Mouse (Mus musculus) myocyte (in vitro differentiated cells): ENCODE measurements around the gene Adipoq. TPM values are rescaled to one million over a fixed set of nuclear protein-coding genes. Genes with fewer than 3 reads are reported as not detected.
A peak's percentile ranks its signal among the peaks of the same experiment; 100 is the strongest.

Experiments used
- H3K27me3 ChIP-seq: one replicate; pipeline ENCODE4 v1.6.1; 2011; ENCODE audit not compliant: control insufficient read depth, insufficient read depth, insufficient read length
- H3K36me3 ChIP-seq: one replicate; pipeline ENCODE4 v1.6.1; 2011; ENCODE audit not compliant: control insufficient read depth, insufficient read depth
- H3K4me2 ChIP-seq: one replicate; pipeline ENCODE4 v1.6.1; 2011; ENCODE audit warnings: low read depth, control low read depth
- H3K4me3 ChIP-seq: one replicate; pipeline ENCODE4 v1.5.1; 2011; ENCODE audit warnings: mild to moderate bottlenecking, control low read depth, moderate library complexity
- H3K79me2 ChIP-seq: one replicate; pipeline ENCODE4 v1.6.1; 2011; ENCODE audit not compliant: control insufficient read depth, insufficient read depth
- H3ac ChIP-seq: one replicate; pipeline ENCODE4 v1.6.1; 2011; ENCODE audit not compliant: control insufficient read depth, insufficient read length
- CEBPB ChIP-seq: IDR thresholded peaks from 2 replicates; pipeline ENCODE4 v1.6.1; 2011; ENCODE audit warnings: mild to moderate bottlenecking, moderate library complexity; ENCODE audit not compliant: poor library complexity, insufficient read depth, severe bottlenecking
- E2F4 ChIP-seq: IDR thresholded peaks from one replicate; pipeline ENCODE4 v1.6.1; 2011; ENCODE audit warnings: mild to moderate bottlenecking, control low read depth, moderate library complexity; ENCODE audit not compliant: insufficient read depth
- MAX ChIP-seq: IDR thresholded peaks from one replicate; pipeline ENCODE4 v1.6.1; 2011; ENCODE audit warnings: low read depth, mild to moderate bottlenecking, control low read depth
- MYOD1 ChIP-seq, 3 experiments: IDR thresholded peaks; one replicate each; pipeline ENCODE4 v1.6.1; 2011; ENCODE audit warnings: control low read depth in 2 of 3, low read depth in 2 of 3, mild to moderate bottlenecking in 2 of 3, moderate library complexity in 1 of 3; ENCODE audit not compliant: insufficient read length in 2 of 3, control insufficient read depth in 1 of 3
- MYOG ChIP-seq, 3 experiments: IDR thresholded peaks; one replicate each; pipeline ENCODE4 v1.6.1; 2011; ENCODE audit warnings: control low read depth in 2 of 3, low read depth in 2 of 3, mild to moderate bottlenecking in 2 of 3; ENCODE audit not compliant: insufficient read length in 2 of 3, control insufficient read depth in 1 of 3, insufficient read depth in 1 of 3
- POLR2A ChIP-seq: IDR thresholded peaks from one replicate; pipeline ENCODE4 v1.6.1; 2011; ENCODE audit warnings: low read depth, mild to moderate bottlenecking, control low read depth, moderate library complexity; ENCODE audit not compliant: insufficient read length
- POLR2AphosphoS2 ChIP-seq: IDR thresholded peaks from one replicate; pipeline ENCODE4 v1.6.1; 2011; ENCODE audit warnings: low read depth, control low read depth; ENCODE audit not compliant: insufficient read length
- REST ChIP-seq: IDR thresholded peaks from one replicate; pipeline ENCODE4 v1.6.1; 2011; ENCODE audit warnings: mild to moderate bottlenecking, control low read depth, moderate library complexity; ENCODE audit not compliant: insufficient read depth, insufficient read length
- SRF ChIP-seq: IDR thresholded peaks from one replicate; pipeline ENCODE4 v1.6.1; 2011; ENCODE audit warnings: low read depth; ENCODE audit not compliant: control insufficient read depth, insufficient read length
- TCF12 ChIP-seq: IDR thresholded peaks from one replicate; pipeline ENCODE4 v1.6.1; 2011; ENCODE audit warnings: mild to moderate bottlenecking, control low read depth; ENCODE audit not compliant: poor library complexity, insufficient read depth, severe bottlenecking
- TCF3 ChIP-seq: IDR thresholded peaks from one replicate; pipeline ENCODE4 v1.6.1; 2011; ENCODE audit warnings: low read depth, control low read depth; ENCODE audit not compliant: insufficient read length
- USF1 ChIP-seq: IDR thresholded peaks from one replicate; pipeline ENCODE4 v1.6.1; 2011; ENCODE audit warnings: low read depth, mild to moderate bottlenecking, control low read depth, moderate library complexity
- polyA plus RNA-seq: library from polyadenylated mRNA; unstranded; fragments of >200 nt; fragmentation: generic; extraction: Trizol; gene quantifications from one replicate; pipeline ENCODE4 v1.2.1, GENCODE M21; 2012; ENCODE audit warnings: missing spikeins

Adipoq gene
- polyA plus RNA-seq, 1 experiment = not detected

GRCm38 (mm10) chr16:23158957-23159356 is 12.6 kb downstream of the Adipoq start:
- H3K4me2 ChIP-seq = no peak overlapping the region
- no peak overlapping the region for H3K4me3 ChIP-seq
- peaks cover 5% of the 10 kb centered on the region for H3K27me3 ChIP-seq
- H3K36me3 ChIP-seq = no peaks in the 10 kb centered on the region
- TF ChIP-seq MYOD1 (IDR thresholded peaks at IDR 0.05; ENCODE audit: control insufficient read depth in 1 of 3, insufficient read length in 2 of 3, low read depth in 2 of 3) (no peak), E2F4 (no peak), CEBPB (no peak), TCF3 (no peak), MYOG (IDR thresholded peaks at IDR 0.05; ENCODE audit: control insufficient read depth in 1 of 3, insufficient read depth in 1 of 3, insufficient read length in 2 of 3, low read depth in 2 of 3) (no peak), USF1 (no peak), REST (no peak), SRF (no peak), MAX (no peak)
- H3ac ChIP-seq = no peak overlapping the region
- H3K79me2 ChIP-seq = no peaks in the 10 kb centered on the region

GRCm38 (mm10) chr16:23159749-23160148 is 13.4 kb downstream of the Adipoq start:
- no peaks in the 10 kb centered on the region for H3K79me2 ChIP-seq
- peaks cover 5% of the 10 kb centered on the region for H3K27me3 ChIP-seq
- TF ChIP-seq POLR2AphosphoS2 = no peak
- no peak for TF ChIP-seq USF1
- no peak for TF ChIP-seq TCF12
- TF ChIP-seq CEBPB = no peak
- no peak for TF ChIP-seq TCF3
- TF ChIP-seq SRF = no peak
- TF ChIP-seq E2F4 = no peak
- TF ChIP-seq POLR2A = no peak
- no peak for TF ChIP-seq MYOD1 (IDR thresholded peaks at IDR 0.05; ENCODE audit: control insufficient read depth in 1 of 3, insufficient read length in 2 of 3, low read depth in 2 of 3)
- TF ChIP-seq MAX = no peak
- no peak for TF ChIP-seq MYOG (IDR thresholded peaks at IDR 0.05; ENCODE audit: control insufficient read depth in 1 of 3, insufficient read depth in 1 of 3, insufficient read length in 2 of 3, low read depth in 2 of 3)
- TF ChIP-seq REST = no peak
- no peak overlapping the region for H3K4me3 ChIP-seq
- no peaks in the 10 kb centered on the region for H3K36me3 ChIP-seq
- no peak overlapping the region for H3K4me2 ChIP-seq
- no peak overlapping the region for H3ac ChIP-seq

DNA sequence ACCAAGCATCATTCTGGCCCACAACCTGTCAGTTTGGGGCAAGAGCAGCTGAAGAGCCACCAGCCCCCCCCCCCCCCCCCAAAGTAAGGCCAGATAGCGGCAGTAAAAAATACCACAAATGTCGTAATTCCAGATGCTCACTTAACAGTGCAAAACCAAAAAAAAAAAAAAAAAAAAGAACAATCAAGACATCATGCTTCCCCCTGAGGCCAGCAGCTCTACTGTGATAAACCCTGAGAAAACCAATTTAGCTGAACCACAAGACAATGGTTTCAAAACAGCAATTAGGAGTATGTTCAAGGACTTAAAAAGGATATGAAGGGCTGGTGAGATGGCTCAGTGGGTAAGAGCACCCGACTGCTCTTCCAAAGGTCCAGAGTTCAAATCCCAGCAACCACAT is 15.8 kb downstream of the Adipoq start:
- no peaks in the 10 kb centered on the region for H3K36me3 ChIP-seq
- no peak overlapping the region for H3K4me2 ChIP-seq
- H3K27me3 ChIP-seq = peaks cover 3% of the 10 kb centered on the region
- no peaks in the 10 kb centered on the region for H3K79me2 ChIP-seq
- H3ac ChIP-seq = no peak overlapping the region
- TF ChIP-seq USF1 = no peak
- no peak for TF ChIP-seq REST
- no peak for TF ChIP-seq POLR2AphosphoS2
- 0 out of 2 replicates have a peak, but pooled peaks have one; percentile 21 for TF ChIP-seq CEBPB
- no peak for TF ChIP-seq TCF3
- H3K4me3 ChIP-seq = no peak overlapping the region

DNA sequence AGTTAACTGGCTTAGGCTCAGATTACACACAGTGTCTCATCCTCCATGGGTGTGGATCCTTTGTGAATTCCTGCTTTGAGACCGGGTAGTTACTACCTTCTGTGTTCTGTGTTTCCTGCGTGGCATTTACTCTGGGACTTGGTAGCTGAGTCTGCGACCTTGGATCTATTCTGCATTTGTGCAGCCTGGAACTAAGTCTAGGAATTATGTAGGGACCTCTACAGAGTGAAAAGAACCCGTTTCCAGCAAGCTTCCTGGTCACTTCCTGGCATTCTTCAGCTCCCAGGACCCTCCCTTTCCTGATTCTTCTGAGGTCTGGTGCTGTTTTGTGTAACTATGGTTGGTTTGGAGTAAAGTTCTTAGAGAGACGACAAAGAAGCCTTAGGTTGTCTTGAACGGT is 18.1 kb downstream of the Adipoq start:
- Histone ChIP-seq H3ac (no peak overlapping the region), H3K27me3 (no peaks in the 10 kb centered on the region), H3K4me3 (no peak overlapping the region), H3K4me2 (no peak overlapping the region), H3K36me3 (no peaks in the 10 kb centered on the region), H3K79me2 (no peaks in the 10 kb centered on the region)
- TF ChIP-seq E2F4 = no peak
- no peak for TF ChIP-seq MYOD1 (IDR thresholded peaks at IDR 0.05; ENCODE audit: control insufficient read depth in 1 of 3, insufficient read length in 2 of 3, low read depth in 2 of 3)
- TF ChIP-seq SRF = no peak
- TF ChIP-seq POLR2AphosphoS2 = no peak
- no peak for TF ChIP-seq REST
- no peak for TF ChIP-seq MYOG (IDR thresholded peaks at IDR 0.05; ENCODE audit: control insufficient read depth in 1 of 3, insufficient read depth in 1 of 3, insufficient read length in 2 of 3, low read depth in 2 of 3)
- TF ChIP-seq CEBPB = no peak
- TF ChIP-seq TCF12 = no peak
- TF ChIP-seq POLR2A = no peak
- TF ChIP-seq TCF3 = no peak
- TF ChIP-seq USF1 = no peak
- TF ChIP-seq MAX = no peak

DNA sequence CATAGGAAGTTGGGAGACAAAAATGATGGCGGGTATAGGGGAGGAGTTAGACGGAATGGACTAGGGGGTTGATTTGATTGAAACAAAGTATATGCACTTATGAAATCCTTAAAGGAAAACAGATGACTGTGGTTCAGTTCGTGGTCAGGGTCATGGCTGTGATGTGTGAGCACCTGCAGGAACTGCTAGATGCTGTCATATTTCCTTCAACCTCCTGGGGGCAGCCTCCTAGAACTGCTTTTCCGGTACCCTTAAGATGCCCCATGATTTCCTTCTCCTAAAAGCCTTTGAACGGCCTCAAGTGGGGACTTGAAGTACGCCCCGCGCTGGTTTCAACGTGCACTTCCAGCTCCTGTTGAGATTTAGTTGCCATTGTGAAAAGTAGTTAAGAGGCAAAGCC is 19.1 kb downstream of the Adipoq start:
- Histone ChIP-seq H3K4me3 (no peak overlapping the region), H3K27me3 (no peaks in the 10 kb centered on the region)
- TF ChIP-seq TCF12 (no peak), MYOG (IDR thresholded peaks at IDR 0.05; ENCODE audit: control insufficient read depth in 1 of 3, insufficient read depth in 1 of 3, insufficient read length in 2 of 3, low read depth in 2 of 3) (no peak), E2F4 (no peak)

More for the DNA sequence above, 19.1 kb downstream of the Adipoq start:
- H3K79me2 ChIP-seq = no peaks in the 10 kb centered on the region
- no peak overlapping the region for H3K4me2 ChIP-seq
- no peaks in the 10 kb centered on the region for H3K36me3 ChIP-seq
- H3ac ChIP-seq = no peak overlapping the region
